Comparison of ENCODE assay signal across 7 mouse cellular contexts in genomic region chr17:48281739-48282085, GRCm38 (mm10). TPM values are rescaled to one million over a fixed set of nuclear protein-coding genes. Genes with fewer than 3 reads are reported as not detected.
DNase-seq lines count a peak whose midpoint lies in the region; ATAC-seq and TF ChIP-seq lines count a peak whose summit lies in the region.

No protein-coding gene starts in this region.

- peak overlapping the region; percentile 43 for H3K4me2 ChIP-seq in lung, postnatal 0 days (replicated peaks; ENCODE audit: low read depth, low read length)
- peak overlapping the region; percentile 54 for H3K4me2 ChIP-seq in forebrain, embryonic 11.5 days (ENCODE audit: low read depth, low read length, severe bottlenecking)
- peak overlapping the region; percentile 75 for H3K4me2 ChIP-seq in liver, embryonic 11.5 days
- peak overlapping the region; percentile 52 for H3K4me2 ChIP-seq in stomach, embryonic 16.5 days (ENCODE audit: low read depth, low read length)

- H3K4me1 ChIP-seq in lung, postnatal 0 days (ENCODE audit: insufficient read depth, low read depth, low read length): no peaks in the 10 kb centered on the region; the same call in 1 of the 2 replicates
- peaks cover 4% of the 10 kb centered on the region; the same call in 1 of the 2 replicates for H3K4me1 ChIP-seq in forebrain, embryonic 11.5 days (replicated peaks; ENCODE audit: control insufficient read depth, insufficient read depth, low read length)
- peaks cover 12% of the 10 kb centered on the region for H3K4me1 ChIP-seq in liver, embryonic 11.5 days (replicated peaks; ENCODE audit: control insufficient read depth, insufficient read depth, low read length)
- H3K4me1 ChIP-seq in stomach, embryonic 16.5 days (ENCODE audit: control insufficient read depth, insufficient read depth, low read length): peaks cover 4% of the 10 kb centered on the region; the same call in 1 of the 2 replicates

- H3K9me3 ChIP-seq in lung, postnatal 0 days (ENCODE audit: low read length): no peaks in the 10 kb centered on the region
- no peaks in the 10 kb centered on the region for H3K9me3 ChIP-seq in forebrain, embryonic 11.5 days (ENCODE audit: control insufficient read depth, low read length)
- no peaks in the 10 kb centered on the region for H3K9me3 ChIP-seq in liver, embryonic 11.5 days (ENCODE audit: control insufficient read depth, low read length)
- no peaks in the 10 kb centered on the region for H3K9me3 ChIP-seq in stomach, embryonic 16.5 days (replicated peaks; ENCODE audit: control insufficient read depth, low read length)

- no peaks in the 10 kb centered on the region for H3K36me3 ChIP-seq in lung, postnatal 0 days (ENCODE audit: insufficient read depth, low read length)
- H3K36me3 ChIP-seq in forebrain, embryonic 11.5 days (ENCODE audit: control insufficient read depth, insufficient read depth, low read length): no peaks in the 10 kb centered on the region
- no peaks in the 10 kb centered on the region for H3K36me3 ChIP-seq in liver, embryonic 11.5 days (ENCODE audit: control insufficient read depth, insufficient read depth, low read length)
- H3K36me3 ChIP-seq in stomach, embryonic 16.5 days (ENCODE audit: control insufficient read depth, insufficient read depth, low read length): no peaks in the 10 kb centered on the region

- no peak overlapping the region for H3K9ac ChIP-seq in lung, postnatal 0 days (replicated peaks; ENCODE audit: low read depth)
- H3K9ac ChIP-seq in forebrain, embryonic 11.5 days (ENCODE audit: low read length): peak overlapping the region; percentile 64
- H3K9ac ChIP-seq in liver, embryonic 11.5 days (ENCODE audit: low read depth, low read length): peak overlapping the region; percentile 72
- H3K9ac ChIP-seq in stomach, embryonic 16.5 days (ENCODE audit: low read length): peak overlapping the region; percentile 57; the same call in 1 of the 2 replicates

- H3K27ac ChIP-seq in lung, postnatal 0 days (ENCODE audit: low read length): no peak overlapping the region
- peak overlapping the region; percentile 25 for H3K27ac ChIP-seq in forebrain, embryonic 11.5 days (ENCODE audit: low read depth, low read length)
- H3K27ac ChIP-seq in liver, embryonic 11.5 days (ENCODE audit: low read depth, low read length): peak overlapping the region; percentile 57
- H3K27ac ChIP-seq in stomach, embryonic 16.5 days (ENCODE audit: low read length): no peak overlapping the region

- no peak for TF ChIP-seq CTCF in lung, postnatal 0 days (IDR thresholded peaks at IDR 0.05)

- ATAC-seq in lung, postnatal 0 days: no peak
- ATAC-seq in forebrain, embryonic 11.5 days (replicated peaks; ENCODE audit: low FRiP score): peak; percentile 75
- ATAC-seq in liver, embryonic 11.5 days (replicated peaks; ENCODE audit: low FRiP score): peak; percentile 65
- ATAC-seq in stomach, embryonic 16.5 days (ENCODE audit: insufficient read depth, low FRiP score): no peak

- peak overlapping the region; percentile 10; the same call in 1 of the 2 replicates for H3K4me3 ChIP-seq in lung, postnatal 0 days (ENCODE audit: low read depth, low read length)
- H3K4me3 ChIP-seq in forebrain, embryonic 11.5 days (ENCODE audit: low read depth, low read length): peak overlapping the region; percentile 26
- peak overlapping the region; percentile 49 for H3K4me3 ChIP-seq in liver, embryonic 11.5 days (ENCODE audit: low read depth, low read length)
- H3K4me3 ChIP-seq in stomach, embryonic 16.5 days (replicated peaks; ENCODE audit: low read length): peak overlapping the region; percentile 29

- peak; percentile 42 for DNase-seq in lung, postnatal 0 days (ENCODE audit: low spot score)
- no peak for DNase-seq in lung, postnatal 25 days (ENCODE audit: low spot score)
- DNase-seq in forebrain, embryonic 11.5 days (ENCODE audit: low spot score): peak; percentile 73
- DNase-seq in liver, embryonic 11.5 days (ENCODE audit: low spot score): no peak
- DNase-seq in layer of hippocampus, postnatal 25 days (ENCODE audit: extremely low spot score in 1 of 2, low spot score in 1 of 2): no peak
- no peak for DNase-seq in testis, postnatal 10 days (ENCODE audit: low spot score)

- no peaks in the 10 kb centered on the region for H3K27me3 ChIP-seq in lung, postnatal 0 days (replicated peaks; ENCODE audit: insufficient read depth, low read length)
- no peaks in the 10 kb centered on the region for H3K27me3 ChIP-seq in forebrain, embryonic 11.5 days (ENCODE audit: control insufficient read depth, insufficient read depth, low read length)
- H3K27me3 ChIP-seq in liver, embryonic 11.5 days (replicated peaks; ENCODE audit: control insufficient read depth, insufficient read depth, low read length): no peaks in the 10 kb centered on the region
- no peaks in the 10 kb centered on the region for H3K27me3 ChIP-seq in stomach, embryonic 16.5 days (ENCODE audit: control insufficient read depth, insufficient read depth, low read length)

- WGBS in lung, postnatal 0 days: 5% methylated on average over 3 of the region's 3 CpGs
- 5% methylated on average over 3 of the region's 3 CpGs for WGBS in forebrain, embryonic 11.5 days
- 5% methylated on average over 3 of the region's 3 CpGs for WGBS in liver, embryonic 11.5 days
- 7% methylated on average over 3 of the region's 3 CpGs for WGBS in stomach, embryonic 16.5 days

- TF ChIP-seq EP300 in lung, postnatal 0 days (IDR thresholded peaks at IDR 0.05): no peak

RNA-seq across cellular contexts. Expression of gene Treml2, which starts 17.6 kb away (rescaled TPM):
- polyA plus RNA-seq in lung, postnatal 0 days (2015; fragmentation: Nextera tagmentation; extraction: Ambion mirVana): 0.40 and 0.54 TPM in 2 replicates
- 0.20 and 0.51 TPM in 2 replicates for polyA plus RNA-seq in forebrain, embryonic 11.5 days (2014; fragmentation: Nextera tagmentation; extraction: Ambion mirVana)
- 3.9 and 4.8 TPM in 2 replicates for polyA plus RNA-seq in liver, embryonic 11.5 days (2014; fragmentation: Nextera tagmentation; extraction: Ambion mirVana)
- polyA plus RNA-seq in stomach, embryonic 16.5 days (2015; fragmentation: Nextera tagmentation; extraction: Ambion mirVana): 0.24 and 0.48 TPM in 2 replicates
- total RNA-seq in layer of hippocampus, postnatal 25 days (2021): under 1 TPM; 0.15 to 0.40 TPM

RNA-seq across cellular contexts. Expression of gene Treml4, which starts 17.6 kb away (rescaled TPM):
- 2.2 and 2.8 TPM in 2 replicates for polyA plus RNA-seq in lung, postnatal 0 days (2015; fragmentation: Nextera tagmentation; extraction: Ambion mirVana)
- polyA plus RNA-seq in forebrain, embryonic 11.5 days (2014; fragmentation: Nextera tagmentation; extraction: Ambion mirVana): not detected in 2 replicates
- 2.5 and 2.9 TPM in 2 replicates for polyA plus RNA-seq in liver, embryonic 11.5 days (2014; fragmentation: Nextera tagmentation; extraction: Ambion mirVana)
- 1.2 and 1.7 TPM in 2 replicates for polyA plus RNA-seq in stomach, embryonic 16.5 days (2015; fragmentation: Nextera tagmentation; extraction: Ambion mirVana)
- total RNA-seq in layer of hippocampus, postnatal 25 days (2021): not detected

RNA-seq across cellular contexts. Expression of gene Trem3, which starts 34.1 kb away (rescaled TPM):
- 1.7 and 2.0 TPM in 2 replicates for polyA plus RNA-seq in lung, postnatal 0 days (2015; fragmentation: Nextera tagmentation; extraction: Ambion mirVana)
- not detected in 2 replicates for polyA plus RNA-seq in forebrain, embryonic 11.5 days (2014; fragmentation: Nextera tagmentation; extraction: Ambion mirVana)
- polyA plus RNA-seq in liver, embryonic 11.5 days (2014; fragmentation: Nextera tagmentation; extraction: Ambion mirVana): 1.4 and 1.9 TPM in 2 replicates
- polyA plus RNA-seq in stomach, embryonic 16.5 days (2015; fragmentation: Nextera tagmentation; extraction: Ambion mirVana): 0.94 and 1.1 TPM in 2 replicates
- total RNA-seq in layer of hippocampus, postnatal 25 days (2021): not detected

RNA-seq across cellular contexts. Expression of gene B430306N03Rik, which starts 34.2 kb away (rescaled TPM):
- 0.58 and 0.92 TPM in 2 replicates for polyA plus RNA-seq in lung, postnatal 0 days (2015; fragmentation: Nextera tagmentation; extraction: Ambion mirVana)
- 0.25 TPM in 1 of 2 replicates, not detected in the other for polyA plus RNA-seq in forebrain, embryonic 11.5 days (2014; fragmentation: Nextera tagmentation; extraction: Ambion mirVana)
- 1.6 and 1.7 TPM in 2 replicates for polyA plus RNA-seq in liver, embryonic 11.5 days (2014; fragmentation: Nextera tagmentation; extraction: Ambion mirVana)
- 0.41 and 0.57 TPM in 2 replicates for polyA plus RNA-seq in stomach, embryonic 16.5 days (2015; fragmentation: Nextera tagmentation; extraction: Ambion mirVana)
- total RNA-seq in layer of hippocampus, postnatal 25 days (2021): under 1 TPM in 1 of 2 experiments, not detected in 1; 0.12 TPM

RNA-seq across cellular contexts. Expression of gene Trem1, which starts 49.1 kb away (rescaled TPM):
- polyA plus RNA-seq in lung, postnatal 0 days (2015; fragmentation: Nextera tagmentation; extraction: Ambion mirVana): 1.4 and 1.7 TPM in 2 replicates
- polyA plus RNA-seq in forebrain, embryonic 11.5 days (2014; fragmentation: Nextera tagmentation; extraction: Ambion mirVana): 0.12 TPM in 1 of 2 replicates, not detected in the other
- polyA plus RNA-seq in liver, embryonic 11.5 days (2014; fragmentation: Nextera tagmentation; extraction: Ambion mirVana): 0.36 and 0.89 TPM in 2 replicates
- 0.10 and 0.48 TPM in 2 replicates for polyA plus RNA-seq in stomach, embryonic 16.5 days (2015; fragmentation: Nextera tagmentation; extraction: Ambion mirVana)
- total RNA-seq in layer of hippocampus, postnatal 25 days (2021): not detected

Comparison
In these comparisons a context has a peak if more than half of its experiments do, and no peak if none do; other contexts are left out.
1. DNase-seq: peak in lung, postnatal 0 days (single experiment) and forebrain, embryonic 11.5 days (single experiment); none in lung, postnatal 25 days (single experiment), liver, embryonic 11.5 days (single experiment), layer of hippocampus, postnatal 25 days (0 of 2) and testis, postnatal 10 days (single experiment).
2. ATAC-seq: peak in forebrain, embryonic 11.5 days (single experiment) and liver, embryonic 11.5 days (single experiment); none in lung, postnatal 0 days (single experiment) and stomach, embryonic 16.5 days (single experiment).
3. H3K27ac ChIP-seq: peak in forebrain, embryonic 11.5 days (single experiment) and liver, embryonic 11.5 days (single experiment); none in lung, postnatal 0 days (single experiment) and stomach, embryonic 16.5 days (single experiment).
4. Peak in every context shown above with its lines, with median percentiles within 50 percentile points of each other: H3K4me2 ChIP-seq and H3K4me3 ChIP-seq.